Mouse (Mus musculus) lung, adult 10 weeks (tissue): ENCODE data around the gene Strc. TPM values are rescaled to one million over a fixed set of nuclear protein-coding genes. Genes with fewer than 3 reads are reported as not detected.

Experiments
- polyA plus RNA-seq: library from polyadenylated mRNA; stranded (reverse); fragments of 350-450 nt; fragmentation: Illumina TruSeq; extraction: RNeasy Lipid Tissue Mini Kit (QIAGEN cat#74804); gene quantifications from one replicate; pipeline ENCODE4 v1.2.3, GENCODE M21; 2014; ENCODE audit warnings: low read depth, low replicate concordance; ENCODE audit not compliant: insufficient read depth

The Strc gene
- polyA plus RNA-seq, result 0.22 TPM

GRCm38 (mm10) chr2:121386961-121387575, at the start of gene Strc:
Gene Strc (minus strand): TSS chr2:121387168.

GRCm38 (mm10) chr2:121413387-121414042, 26.5 kb upstream of the Strc start, which contains the start of the genes Pdia3 and Catsper2:
Gene Pdia3 (plus strand): TSS chr2:121413775.
Gene Catsper2 (minus strand): TSS chr2:121413792.

GRCm38 (mm10) chr2:121357494-121357893, 29.5 kb downstream of the Strc start, which contains the start of gene Ckmt1:
Gene Ckmt1 (plus strand): TSS chr2:121357714.

GRCm38 (mm10) chr2:121354820-121355592, 32.0 kb downstream of the Strc start, which contains the start of gene Ppip5k1:
Gene Ppip5k1 (minus strand): TSS chr2:121355396.

Other genes starting within 250 kb of the Strc start
- gene Adal, start 246.7 kb downstream of the Strc start, polyA plus RNA-seq, result 4.8 TPM
- gene Lcmt2, start 246.5 kb downstream of the Strc start, polyA plus RNA-seq, result 7.9 TPM
- gene Tubgcp4, start 216.5 kb downstream of the Strc start, polyA plus RNA-seq, result 7.2 TPM
- 6.5 TPM for gene Zscan29, start 216.0 kb downstream of the Strc start, polyA plus RNA-seq
- gene Trp53bp1, start 115.8 kb downstream of the Strc start, polyA plus RNA-seq, result 7.3 TPM
- gene Map1a, start 97.6 kb downstream of the Strc start, polyA plus RNA-seq, result 1.7 TPM
- 10.8 TPM for gene Ppip5k1, start 31.8 kb downstream of the Strc start, polyA plus RNA-seq
- 15.9 TPM for gene Ckmt1, start 29.5 kb downstream of the Strc start, polyA plus RNA-seq
- 250 TPM for gene Pdia3, start 26.6 kb upstream of the Strc start, polyA plus RNA-seq
- 1.3 TPM for gene Catsper2, start 26.6 kb upstream of the Strc start, polyA plus RNA-seq
- 1.2 TPM for gene Ell3, start 57.1 kb upstream of the Strc start, polyA plus RNA-seq
- 691 TPM for gene Serf2, start 62.0 kb upstream of the Strc start, polyA plus RNA-seq
- 12.5 TPM for gene Hypk, start 66.1 kb upstream of the Strc start, polyA plus RNA-seq
- gene Serinc4, start 69.6 kb upstream of the Strc start, polyA plus RNA-seq, result 0.11 TPM
- 28.4 TPM for gene Mfap1b, start 86.9 kb upstream of the Strc start, polyA plus RNA-seq
- gene Mfap1a, start 119.5 kb upstream of the Strc start, polyA plus RNA-seq, result 16.0 TPM
- gene Wdr76, start 119.6 kb upstream of the Strc start, polyA plus RNA-seq, result 2.1 TPM